Mouse (Mus musculus) G1E (cell line): ENCODE results near the gene Rasal1.

Source experiments
- CTCF ChIP-seq: IDR thresholded peaks from 2 replicates; pipeline ENCODE4 v1.5.1; 2012; ENCODE audit warnings: low read depth, low read length, inconsistent platforms, mixed read lengths
- POLR2AphosphoS5 ChIP-seq: IDR thresholded peaks from 2 replicates; pipeline ENCODE4 v1.6.1; 2012; ENCODE audit warnings: low read depth, low read length, inconsistent platforms; ENCODE audit not compliant: insufficient replicate concordance

GRCm38 (mm10) chr5:120611416-120611815 lies 37.2 kb upstream of the Rasal1 start:
- TF ChIP-seq CTCF: no peak
- no peak for TF ChIP-seq POLR2AphosphoS5
